Mouse (Mus musculus) urinary bladder, adult 18-20 months (tissue): ENCODE measurements at regions not wholly inside any gene's neighbourhood (a gene's known extent, or its start where the extent isn't known, plus 50 kb on each side); places are given as distances from the start of the nearest gene placed in this dataset.

Experiments
- DNase-seq, 2 experiments: peaks; one replicate each; pipeline ENCODE4 v3.0.0; 2022; ENCODE audit warnings: low spot score in 2 of 2, mixed read lengths in 2 of 2

GRCm38 (mm10) chr13:94619511-94619910, 169.2 kb upstream of the Tbca start:
- no peak for DNase-seq

GRCm38 (mm10) chr13:94630055-94630454, 158.7 kb upstream of the Tbca start:
- no peak for DNase-seq

GRCm38 (mm10) chr13:94630685-94631084, 158.0 kb upstream of the Tbca start:
- no peak for DNase-seq

GRCm38 (mm10) chr13:94632730-94633129, 156.0 kb upstream of the Tbca start:
- DNase-seq, result no peak

- no peak for DNase-seq
Observed at GRCm38 (mm10) chr13:94640336-94640735, 148.4 kb upstream of the Tbca start.

- no peak for DNase-seq
Observed at GRCm38 (mm10) chr13:94645241-94646206, 143.2 kb upstream of the Tbca start.

- no peak for DNase-seq
Observed at GRCm38 (mm10) chr13:94646326-94646725, 142.4 kb upstream of the Tbca start.

- DNase-seq, result no peak
Observed at GRCm38 (mm10) chr13:94646781-94647555, 141.7 kb upstream of the Tbca start.

- no peak for DNase-seq
Observed at GRCm38 (mm10) chr13:94647566-94647965, 141.1 kb upstream of the Tbca start.

- no peak for DNase-seq
Observed at GRCm38 (mm10) chr13:94650951-94651350, 137.8 kb upstream of the Tbca start.

GRCm38 (mm10) chr13:94667604-94668003, 121.1 kb upstream of the Tbca start:
- no peak for DNase-seq

GRCm38 (mm10) chr13:94668276-94668675, 120.4 kb upstream of the Tbca start:
- DNase-seq, result no peak

- DNase-seq, result no peak
Observed at GRCm38 (mm10) chr13:94669106-94669683, 119.5 kb upstream of the Tbca start.

- DNase-seq, result no peak
Observed at GRCm38 (mm10) chr13:94670266-94670665, 118.4 kb upstream of the Tbca start.

- no peak for DNase-seq
Observed at GRCm38 (mm10) chr13:94670961-94671360, 117.7 kb upstream of the Tbca start.

- DNase-seq, result no peak
Observed at GRCm38 (mm10) chr13:94680492-94681168, 108.1 kb upstream of the Tbca start.

GRCm38 (mm10) chr13:94681606-94682005, 107.1 kb upstream of the Tbca start:
- DNase-seq, result no peak

- no peak for DNase-seq
Observed at GRCm38 (mm10) chr13:94685191-94685590, 103.5 kb upstream of the Tbca start.

GRCm38 (mm10) chr13:94687295-94687694, 101.4 kb upstream of the Tbca start:
- DNase-seq, result no peak

GRCm38 (mm10) chr13:94706641-94707053, 82.1 kb upstream of the Tbca start:
- DNase-seq, result no peak

GRCm38 (mm10) chr13:94707371-94708280, 81.1 kb upstream of the Tbca start:
- DNase-seq, result no peak
